Mouse (Mus musculus): Measurements from ENCODE around the gene Eps8l1. TPM values are rescaled to one million over a fixed set of nuclear protein-coding genes. Genes with fewer than 3 reads are reported as not detected.
"Not testable (repeated sequence)": the region's sequence is repeated elsewhere in the genome, so short reads cannot be mapped to it uniquely, and the experiment has no call there.

The Eps8l1 gene
- 4.0 and 4.1 TPM in 2 replicates for polyA plus RNA-seq (2015; fragmentation: Nextera tagmentation; extraction: Ambion mirVana)

- H3K4me1 ChIP-seq (ENCODE audit: control insufficient read depth, insufficient read depth, low read length), result no peaks in the 10 kb centered on the region
- no peaks in the 10 kb centered on the region for H3K9me3 ChIP-seq (ENCODE audit: control insufficient read depth, low read length)
- peak within 1 kb of the TSS; percentile 47 for H3K9ac ChIP-seq (ENCODE audit: low read depth, low read length)
- ATAC-seq, result peak; percentile 64
- H3K27me3 ChIP-seq (replicated peaks; ENCODE audit: control insufficient read depth, insufficient read depth, low read length), result 0 out of 2 replicates have a peak, but pooled peaks cover 2% of the 10 kb centered on the region
- H3K27ac ChIP-seq (ENCODE audit: low read length), result peak within 1 kb of the TSS; percentile 60
- H3K36me3 ChIP-seq (ENCODE audit: control insufficient read depth, insufficient read depth, low read length), result no peaks in the 10 kb centered on the region
- H3K4me3 ChIP-seq (ENCODE audit: low read length), result peak within 1 kb of the TSS; percentile 36
- 53% methylated on average over 13 of the region's 16 CpGs for WGBS
- H3K4me2 ChIP-seq (ENCODE audit: low read depth, low read length), result peak within 1 kb of the TSS; percentile 38
Observed at GRCm38 (mm10) chr7:4460576-4461434, at the start of gene Eps8l1. TSS of gene Eps8l1 (plus strand) at chr7:4460674.

GRCm38 (mm10) chr7:4412406-4412805 is 48.1 kb upstream of the Eps8l1 start:
- H3K9me3 ChIP-seq (ENCODE audit: control insufficient read depth, low read length); H3K27ac ChIP-seq (ENCODE audit: low read length); H3K9ac ChIP-seq (ENCODE audit: low read depth, low read length); H3K4me1 ChIP-seq (ENCODE audit: control insufficient read depth, insufficient read depth, low read length); H3K4me3 ChIP-seq (ENCODE audit: low read length); H3K36me3 ChIP-seq (ENCODE audit: control insufficient read depth, insufficient read depth, low read length); H3K27me3 ChIP-seq (replicated peaks; ENCODE audit: control insufficient read depth, insufficient read depth, low read length); H3K4me2 ChIP-seq (ENCODE audit: low read depth, low read length); ATAC-seq: not testable (repeated sequence)
- WGBS, result 95% methylated on average over 15 of the region's 15 CpGs

GRCm38 (mm10) chr7:4419681-4420080 is 40.8 kb upstream of the Eps8l1 start:
- Histone ChIP-seq H3K9ac (ENCODE audit: low read depth, low read length) (no peak overlapping the region), H3K9me3 (ENCODE audit: control insufficient read depth, low read length) (no peaks in the 10 kb centered on the region), H3K4me2 (ENCODE audit: low read depth, low read length) (no peak overlapping the region), H3K27ac (ENCODE audit: low read length) (no peak overlapping the region), H3K27me3 (replicated peaks; ENCODE audit: control insufficient read depth, insufficient read depth, low read length) (no peaks in the 10 kb centered on the region), H3K4me1 (ENCODE audit: control insufficient read depth, insufficient read depth, low read length) (no peaks in the 10 kb centered on the region), H3K36me3 (ENCODE audit: control insufficient read depth, insufficient read depth, low read length) (0 out of 2 replicates have a peak, but pooled peaks cover 4% of the 10 kb centered on the region), H3K4me3 (ENCODE audit: low read length) (no peak overlapping the region)
- no peak for ATAC-seq
- 83% methylated on average over 6 of the region's 6 CpGs for WGBS

- H3K9me3 ChIP-seq (ENCODE audit: control insufficient read depth, low read length), result no peaks in the 10 kb centered on the region
- no peak overlapping the region for H3K4me2 ChIP-seq (ENCODE audit: low read depth, low read length)
- no peak for ATAC-seq
- H3K27me3 ChIP-seq (replicated peaks; ENCODE audit: control insufficient read depth, insufficient read depth, low read length), result no peaks in the 10 kb centered on the region
- H3K4me1 ChIP-seq (ENCODE audit: control insufficient read depth, insufficient read depth, low read length), result no peaks in the 10 kb centered on the region
- H3K9ac ChIP-seq (ENCODE audit: low read depth, low read length), result no peak overlapping the region
- WGBS, result 68% methylated on average over 4 of the region's 4 CpGs
- no peak overlapping the region for H3K4me3 ChIP-seq (ENCODE audit: low read length)
- peaks cover 8% of the 10 kb centered on the region for H3K36me3 ChIP-seq (ENCODE audit: control insufficient read depth, insufficient read depth, low read length)
- no peak overlapping the region for H3K27ac ChIP-seq (ENCODE audit: low read length)
Observed at GRCm38 (mm10) chr7:4420230-4420629, 40.2 kb upstream of the Eps8l1 start.

- Histone ChIP-seq H3K9ac (ENCODE audit: low read depth, low read length) (no peak overlapping the region), H3K27me3 (replicated peaks; ENCODE audit: control insufficient read depth, insufficient read depth, low read length) (no peaks in the 10 kb centered on the region), H3K4me1 (ENCODE audit: control insufficient read depth, insufficient read depth, low read length) (no peaks in the 10 kb centered on the region), H3K4me3 (ENCODE audit: low read length) (no peak overlapping the region), H3K9me3 (ENCODE audit: control insufficient read depth, low read length) (no peaks in the 10 kb centered on the region), H3K4me2 (ENCODE audit: low read depth, low read length) (no peak overlapping the region), H3K36me3 (ENCODE audit: control insufficient read depth, insufficient read depth, low read length) (peaks cover 26% of the 10 kb centered on the region), H3K27ac (ENCODE audit: low read length) (no peak overlapping the region)
- WGBS, result 72% methylated on average over 7 of the region's 7 CpGs
- peak; percentile 94 for ATAC-seq
Observed at GRCm38 (mm10) chr7:4427161-4427912, 33.1 kb upstream of the Eps8l1 start.

- no peak for ATAC-seq
- Histone ChIP-seq H3K4me2 (ENCODE audit: low read depth, low read length) (no peak overlapping the region), H3K4me3 (ENCODE audit: low read length) (no peak overlapping the region), H3K4me1 (ENCODE audit: control insufficient read depth, insufficient read depth, low read length) (no peaks in the 10 kb centered on the region), H3K9ac (ENCODE audit: low read depth, low read length) (no peak overlapping the region), H3K27me3 (replicated peaks; ENCODE audit: control insufficient read depth, insufficient read depth, low read length) (no peaks in the 10 kb centered on the region), H3K27ac (ENCODE audit: low read length) (no peak overlapping the region), H3K36me3 (ENCODE audit: control insufficient read depth, insufficient read depth, low read length) (peaks cover 36% of the 10 kb centered on the region), H3K9me3 (ENCODE audit: control insufficient read depth, low read length) (no peaks in the 10 kb centered on the region)
- 92% methylated on average over 9 of the region's 9 CpGs for WGBS
Observed at GRCm38 (mm10) chr7:4430246-4430844, 30.1 kb upstream of the Eps8l1 start.

- no peaks in the 10 kb centered on the region for H3K9me3 ChIP-seq (ENCODE audit: control insufficient read depth, low read length)
- no peaks in the 10 kb centered on the region for H3K27me3 ChIP-seq (replicated peaks; ENCODE audit: control insufficient read depth, insufficient read depth, low read length)
- H3K36me3 ChIP-seq (ENCODE audit: control insufficient read depth, insufficient read depth, low read length), result peaks cover 36% of the 10 kb centered on the region
- H3K9ac ChIP-seq (ENCODE audit: low read depth, low read length), result no peak overlapping the region
- H3K27ac ChIP-seq (ENCODE audit: low read length), result no peak overlapping the region
- H3K4me2 ChIP-seq (ENCODE audit: low read depth, low read length), result no peak overlapping the region
- H3K4me1 ChIP-seq (ENCODE audit: control insufficient read depth, insufficient read depth, low read length), result no peaks in the 10 kb centered on the region
- ATAC-seq, result no peak
- WGBS, result 80% methylated on average over 6 of the region's 6 CpGs
- no peak overlapping the region for H3K4me3 ChIP-seq (ENCODE audit: low read length)
Observed at GRCm38 (mm10) chr7:4431548-4431947, 28.9 kb upstream of the Eps8l1 start.

- no peak overlapping the region for H3K4me3 ChIP-seq (ENCODE audit: low read length)
- no peaks in the 10 kb centered on the region for H3K4me1 ChIP-seq (ENCODE audit: control insufficient read depth, insufficient read depth, low read length)
- ATAC-seq, result no peak
- no peak overlapping the region for H3K4me2 ChIP-seq (ENCODE audit: low read depth, low read length)
- H3K9ac ChIP-seq (ENCODE audit: low read depth, low read length), result no peak overlapping the region
- no peak overlapping the region for H3K27ac ChIP-seq (ENCODE audit: low read length)
- no peaks in the 10 kb centered on the region for H3K9me3 ChIP-seq (ENCODE audit: control insufficient read depth, low read length)
- no peaks in the 10 kb centered on the region for H3K27me3 ChIP-seq (replicated peaks; ENCODE audit: control insufficient read depth, insufficient read depth, low read length)
- peaks cover 40% of the 10 kb centered on the region for H3K36me3 ChIP-seq (ENCODE audit: control insufficient read depth, insufficient read depth, low read length)
- WGBS, result 88% methylated on average over 8 of the region's 8 CpGs
Observed at GRCm38 (mm10) chr7:4432026-4432425, 28.4 kb upstream of the Eps8l1 start.

- H3K4me1 ChIP-seq (ENCODE audit: control insufficient read depth, insufficient read depth, low read length), result no peaks in the 10 kb centered on the region
- H3K4me2 ChIP-seq (ENCODE audit: low read depth, low read length), result no peak overlapping the region
- WGBS, result 79% methylated on average over 2 of the region's 2 CpGs
- no peaks in the 10 kb centered on the region for H3K27me3 ChIP-seq (replicated peaks; ENCODE audit: control insufficient read depth, insufficient read depth, low read length)
- H3K36me3 ChIP-seq (ENCODE audit: control insufficient read depth, insufficient read depth, low read length), result peaks cover 48% of the 10 kb centered on the region
- no peak for ATAC-seq
- H3K9me3 ChIP-seq (ENCODE audit: control insufficient read depth, low read length), result no peaks in the 10 kb centered on the region
- H3K27ac ChIP-seq (ENCODE audit: low read length), result no peak overlapping the region
- H3K4me3 ChIP-seq (ENCODE audit: low read length), result no peak overlapping the region
- H3K9ac ChIP-seq (ENCODE audit: low read depth, low read length), result no peak overlapping the region
Observed at GRCm38 (mm10) chr7:4437721-4438120, 22.8 kb upstream of the Eps8l1 start.

All from intestine, embryonic 16.5 days (tissue).